Mouse (Mus musculus): Measurements from ENCODE around the gene Nrxn3. TPM values are rescaled to one million over a fixed set of nuclear protein-coding genes. Genes with fewer than 3 reads are reported as not detected.

The Nrxn3 gene
- polyA plus RNA-seq, 1 experiment from 2014 or later: 4.4 TPM

- DNase-seq (ENCODE audit: low spot score): no peak
Measured at GRCm38 (mm10) chr12:88819335-88819709, 96.6 kb downstream of the Nrxn3 start.

GRCm38 (mm10) chr12:88820131-88820530 is 97.5 kb downstream of the Nrxn3 start:
- Histone ChIP-seq H3K9me3 (no peaks in the 10 kb centered on the region), H3K27ac (replicated peaks) (no peak overlapping the region), H3K27me3 (replicated peaks; ENCODE audit: low read depth, poor library complexity, severe bottlenecking) (no peaks in the 10 kb centered on the region), H3K4me3 (no peak overlapping the region), H3K4me1 (peaks cover 24% of the 10 kb centered on the region), H3K36me3 (replicated peaks) (no peaks in the 10 kb centered on the region)
- DNase-seq (ENCODE audit: low spot score): no peak
- 11% methylated on average over 3 of the region's 3 CpGs for WGBS

More at GRCm38 (mm10) chr12:88819335-88819709, 96.6 kb downstream of the Nrxn3 start:
- Histone ChIP-seq H3K27me3 (replicated peaks; ENCODE audit: low read depth, poor library complexity, severe bottlenecking) (no peaks in the 10 kb centered on the region), H3K4me1 (peaks cover 24% of the 10 kb centered on the region), H3K9me3 (no peaks in the 10 kb centered on the region), H3K4me3 (no peak overlapping the region), H3K27ac (replicated peaks) (0 out of 2 replicates have a peak overlapping the region, but pooled peaks have one; percentile 11), H3K36me3 (replicated peaks) (no peaks in the 10 kb centered on the region)
- WGBS: 64% methylated on average over 5 of the region's 5 CpGs

- Histone ChIP-seq H3K4me3 (no peak overlapping the region), H3K27me3 (replicated peaks; ENCODE audit: low read depth, poor library complexity, severe bottlenecking) (no peaks in the 10 kb centered on the region), H3K36me3 (replicated peaks) (no peaks in the 10 kb centered on the region), H3K27ac (replicated peaks) (no peak overlapping the region), H3K9me3 (no peaks in the 10 kb centered on the region), H3K4me1 (peaks cover 4% of the 10 kb centered on the region)
- 91% methylated on average over 1 of the region's 1 CpGs for WGBS
- DNase-seq (ENCODE audit: low spot score): no peak
Measured at GRCm38 (mm10) chr12:88830851-88831250, 108.2 kb downstream of the Nrxn3 start.

- Histone ChIP-seq H3K4me1 (peaks cover 7% of the 10 kb centered on the region), H3K27me3 (replicated peaks; ENCODE audit: low read depth, poor library complexity, severe bottlenecking) (no peaks in the 10 kb centered on the region), H3K9me3 (no peaks in the 10 kb centered on the region), H3K27ac (replicated peaks) (no peak overlapping the region), H3K36me3 (replicated peaks) (no peaks in the 10 kb centered on the region), H3K4me3 (no peak overlapping the region)
- WGBS: 21% methylated on average over 2 of the region's 2 CpGs
- DNase-seq (ENCODE audit: low spot score): peak; percentile 24
Measured at GRCm38 (mm10) chr12:88835821-88836220, 113.1 kb downstream of the Nrxn3 start.

- Histone ChIP-seq H3K27me3 (replicated peaks; ENCODE audit: low read depth, poor library complexity, severe bottlenecking) (no peaks in the 10 kb centered on the region), H3K4me3 (no peak overlapping the region), H3K9me3 (no peaks in the 10 kb centered on the region), H3K27ac (replicated peaks) (no peak overlapping the region), H3K36me3 (replicated peaks) (no peaks in the 10 kb centered on the region), H3K4me1 (peaks cover 7% of the 10 kb centered on the region)
- DNase-seq (ENCODE audit: low spot score): no peak
- 94% methylated on average over 7 of the region's 7 CpGs for WGBS
Measured at GRCm38 (mm10) chr12:88839724-88840123, 117.0 kb downstream of the Nrxn3 start.

GRCm38 (mm10) chr12:88841350-88841749 is 118.7 kb downstream of the Nrxn3 start:
- no peaks in the 10 kb centered on the region for H3K27me3 ChIP-seq (replicated peaks; ENCODE audit: low read depth, poor library complexity, severe bottlenecking)
- no peaks in the 10 kb centered on the region for H3K4me1 ChIP-seq
- no peaks in the 10 kb centered on the region for H3K36me3 ChIP-seq (replicated peaks)
- no peak overlapping the region for H3K27ac ChIP-seq (replicated peaks)
- 89% methylated on average over 6 of the region's 6 CpGs for WGBS
- no peak overlapping the region for H3K4me3 ChIP-seq
- no peaks in the 10 kb centered on the region for H3K9me3 ChIP-seq
- no peak for DNase-seq (ENCODE audit: low spot score)

- no peaks in the 10 kb centered on the region for H3K27me3 ChIP-seq (replicated peaks; ENCODE audit: low read depth, poor library complexity, severe bottlenecking)
- H3K4me3 ChIP-seq: no peak overlapping the region
- WGBS: 34% methylated on average over 6 of the region's 6 CpGs
- H3K9me3 ChIP-seq: no peaks in the 10 kb centered on the region
- peaks cover 10% of the 10 kb centered on the region for H3K4me1 ChIP-seq
- H3K36me3 ChIP-seq (replicated peaks): no peaks in the 10 kb centered on the region
- peak; percentile 11 for DNase-seq (ENCODE audit: low spot score)
- no peak overlapping the region for H3K27ac ChIP-seq (replicated peaks)
Measured at GRCm38 (mm10) chr12:88850400-88851179, 127.9 kb downstream of the Nrxn3 start.

- 88% methylated on average over 4 of the region's 4 CpGs for WGBS
- peaks cover 10% of the 10 kb centered on the region for H3K4me1 ChIP-seq
- H3K9me3 ChIP-seq: no peaks in the 10 kb centered on the region
- H3K27ac ChIP-seq (replicated peaks): no peak overlapping the region
- no peaks in the 10 kb centered on the region for H3K36me3 ChIP-seq (replicated peaks)
- no peak overlapping the region for H3K4me3 ChIP-seq
- no peaks in the 10 kb centered on the region for H3K27me3 ChIP-seq (replicated peaks; ENCODE audit: low read depth, poor library complexity, severe bottlenecking)
- DNase-seq (ENCODE audit: low spot score): no peak
Measured at GRCm38 (mm10) chr12:88854039-88854438, 131.4 kb downstream of the Nrxn3 start.

- no peak overlapping the region for H3K4me3 ChIP-seq
- DNase-seq (ENCODE audit: low spot score): no peak
- no peaks in the 10 kb centered on the region for H3K9me3 ChIP-seq
- H3K27ac ChIP-seq (replicated peaks): no peak overlapping the region
- no peaks in the 10 kb centered on the region for H3K27me3 ChIP-seq (replicated peaks; ENCODE audit: low read depth, poor library complexity, severe bottlenecking)
- 88% methylated on average over 2 of the region's 2 CpGs for WGBS
- no peaks in the 10 kb centered on the region for H3K36me3 ChIP-seq (replicated peaks)
- H3K4me1 ChIP-seq: peaks cover 9% of the 10 kb centered on the region
Measured at GRCm38 (mm10) chr12:88857701-88858100, 135.0 kb downstream of the Nrxn3 start.

GRCm38 (mm10) chr12:88859456-88860345 is 137.0 kb downstream of the Nrxn3 start:
- H3K27me3 ChIP-seq (replicated peaks; ENCODE audit: low read depth, poor library complexity, severe bottlenecking): no peaks in the 10 kb centered on the region
- H3K4me1 ChIP-seq: peaks cover 9% of the 10 kb centered on the region
- H3K4me3 ChIP-seq: no peak overlapping the region
- DNase-seq (ENCODE audit: low spot score): no peak
- WGBS: 53% methylated on average over 6 of the region's 6 CpGs
- H3K27ac ChIP-seq (replicated peaks): no peak overlapping the region
- H3K36me3 ChIP-seq (replicated peaks): no peaks in the 10 kb centered on the region
- H3K9me3 ChIP-seq: no peaks in the 10 kb centered on the region

- no peak overlapping the region for H3K4me3 ChIP-seq
- peaks cover 9% of the 10 kb centered on the region for H3K4me1 ChIP-seq
- 38% methylated on average over 4 of the region's 4 CpGs for WGBS
- no peak for DNase-seq (ENCODE audit: low spot score)
- H3K36me3 ChIP-seq (replicated peaks): no peaks in the 10 kb centered on the region
- H3K27me3 ChIP-seq (replicated peaks; ENCODE audit: low read depth, poor library complexity, severe bottlenecking): no peaks in the 10 kb centered on the region
- no peak overlapping the region for H3K27ac ChIP-seq (replicated peaks)
- H3K9me3 ChIP-seq: no peaks in the 10 kb centered on the region
Measured at GRCm38 (mm10) chr12:88860397-88860796, 137.7 kb downstream of the Nrxn3 start.

GRCm38 (mm10) chr12:88863069-88863468 is 140.4 kb downstream of the Nrxn3 start:
- WGBS: 77% methylated on average over 4 of the region's 4 CpGs
- Histone ChIP-seq H3K4me3 (no peak overlapping the region), H3K4me1 (peaks cover 9% of the 10 kb centered on the region), H3K36me3 (replicated peaks) (no peaks in the 10 kb centered on the region), H3K27ac (replicated peaks) (no peak overlapping the region), H3K27me3 (replicated peaks; ENCODE audit: low read depth, poor library complexity, severe bottlenecking) (no peaks in the 10 kb centered on the region), H3K9me3 (no peaks in the 10 kb centered on the region)
- DNase-seq (ENCODE audit: low spot score): no peak

GRCm38 (mm10) chr12:88868288-88868687 is 145.6 kb downstream of the Nrxn3 start:
- no peak for DNase-seq (ENCODE audit: low spot score)
- Histone ChIP-seq H3K4me1 (peaks cover 26% of the 10 kb centered on the region), H3K27ac (replicated peaks) (no peak overlapping the region)

More at GRCm38 (mm10) chr12:88868288-88868687, 145.6 kb downstream of the Nrxn3 start:
- Histone ChIP-seq H3K4me3 (no peak overlapping the region), H3K9me3 (no peaks in the 10 kb centered on the region), H3K27me3 (replicated peaks; ENCODE audit: low read depth, poor library complexity, severe bottlenecking) (no peaks in the 10 kb centered on the region), H3K36me3 (replicated peaks) (no peaks in the 10 kb centered on the region)

All from embryonic facial prominence, embryonic 10.5 days (tissue).